Mouse (Mus musculus) testis, adult 2 months (tissue): ENCODE measurements around the gene Acvr2b. TPM values are rescaled to one million over a fixed set of nuclear protein-coding genes. Genes with fewer than 3 reads are reported as not detected.

ENCODE experiments used
- H3K27ac ChIP-seq: fragments of 200-500 bp; 2 replicates; pipeline ENCODE4 v1.5.1; 2012; ENCODE audit warnings: low read depth, low read length; ENCODE audit not compliant: control insufficient read depth, insufficient read depth
- H3K27me3 ChIP-seq: fragments of 200-500 bp; 2 replicates; pipeline ENCODE4 v1.6.1; 2012; ENCODE audit warnings: mild to moderate bottlenecking, low read length, moderate library complexity; ENCODE audit not compliant: control insufficient read depth, insufficient read depth
- H3K36me3 ChIP-seq: fragments of 200-500 bp; 2 replicates; pipeline ENCODE4 v1.6.1; 2012; ENCODE audit warnings: mild to moderate bottlenecking, low read length; ENCODE audit not compliant: control insufficient read depth, insufficient read depth
- H3K4me1 ChIP-seq: fragments of 200-500 bp; 2 replicates; pipeline ENCODE4 v1.6.1; 2012; ENCODE audit warnings: low read length; ENCODE audit not compliant: control insufficient read depth, insufficient read depth
- H3K4me3 ChIP-seq: fragments of 200-500 bp; 2 replicates; pipeline ENCODE4 v1.5.1; 2012; ENCODE audit warnings: low read depth, mild to moderate bottlenecking, low read length, moderate library complexity, mixed read lengths; ENCODE audit not compliant: control insufficient read depth
- CTCF ChIP-seq: fragments of 200-500 bp; IDR thresholded peaks from 2 replicates; pipeline ENCODE4 v1.5.1; 2012; ENCODE audit warnings: low read depth, mild to moderate bottlenecking, inconsistent platforms, low read length, moderate library complexity; ENCODE audit not compliant: control insufficient read depth, insufficient read depth, insufficient replicate concordance
- POLR2A ChIP-seq: fragments of 200-500 bp; IDR thresholded peaks from 2 replicates; pipeline ENCODE4 v1.6.1; 2012; ENCODE audit warnings: low read depth, mild to moderate bottlenecking, inconsistent platforms, low read length, moderate library complexity; ENCODE audit not compliant: control insufficient read depth
- polyA plus RNA-seq: library from polyadenylated mRNA; depleted of rRNA; stranded (reverse); fragments of >200 nt; gene quantifications from 2 replicates; pipeline ENCODE4 v1.2.3, GENCODE M21; 2012

Acvr2b gene
- polyA plus RNA-seq, 1 experiment = 2.3 TPM

DNA sequence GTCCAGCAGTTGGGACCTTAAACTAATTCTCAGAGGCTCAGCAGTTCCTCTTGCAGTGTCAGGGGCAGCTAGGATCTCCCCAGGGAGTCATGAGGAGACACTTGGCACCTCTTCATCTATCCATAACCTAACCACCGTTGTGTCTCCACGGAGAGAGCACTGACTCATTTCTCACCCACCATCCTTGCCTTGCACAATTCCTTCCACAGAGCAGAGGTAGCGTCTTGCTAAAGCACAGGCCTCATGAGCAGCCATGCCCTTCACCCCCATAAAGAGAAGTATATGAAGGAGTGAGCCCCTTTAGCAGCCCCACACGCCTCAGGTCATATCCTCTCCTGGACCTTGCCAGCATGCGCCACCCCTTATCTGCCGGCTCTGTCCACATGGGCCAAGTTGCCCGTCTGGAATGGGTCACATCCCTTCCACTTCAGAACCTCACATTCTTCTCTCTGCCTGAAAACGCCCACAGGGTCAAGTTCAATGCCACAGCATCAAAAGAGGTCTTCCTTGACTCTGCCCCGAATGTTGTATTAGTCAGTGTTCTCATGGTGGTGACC lies 71.8 kb downstream of the Acvr2b start:
- H3K27me3 ChIP-seq = no peaks in the 10 kb centered on the region
- TF ChIP-seq CTCF (no peak), POLR2A (no peak)
- no peak overlapping the region for H3K4me3 ChIP-seq
- no peak overlapping the region for H3K27ac ChIP-seq
- H3K4me1 ChIP-seq = no peaks in the 10 kb centered on the region; the same call in 1 of the 2 replicates
- H3K36me3 ChIP-seq = no peaks in the 10 kb centered on the region

DNA sequence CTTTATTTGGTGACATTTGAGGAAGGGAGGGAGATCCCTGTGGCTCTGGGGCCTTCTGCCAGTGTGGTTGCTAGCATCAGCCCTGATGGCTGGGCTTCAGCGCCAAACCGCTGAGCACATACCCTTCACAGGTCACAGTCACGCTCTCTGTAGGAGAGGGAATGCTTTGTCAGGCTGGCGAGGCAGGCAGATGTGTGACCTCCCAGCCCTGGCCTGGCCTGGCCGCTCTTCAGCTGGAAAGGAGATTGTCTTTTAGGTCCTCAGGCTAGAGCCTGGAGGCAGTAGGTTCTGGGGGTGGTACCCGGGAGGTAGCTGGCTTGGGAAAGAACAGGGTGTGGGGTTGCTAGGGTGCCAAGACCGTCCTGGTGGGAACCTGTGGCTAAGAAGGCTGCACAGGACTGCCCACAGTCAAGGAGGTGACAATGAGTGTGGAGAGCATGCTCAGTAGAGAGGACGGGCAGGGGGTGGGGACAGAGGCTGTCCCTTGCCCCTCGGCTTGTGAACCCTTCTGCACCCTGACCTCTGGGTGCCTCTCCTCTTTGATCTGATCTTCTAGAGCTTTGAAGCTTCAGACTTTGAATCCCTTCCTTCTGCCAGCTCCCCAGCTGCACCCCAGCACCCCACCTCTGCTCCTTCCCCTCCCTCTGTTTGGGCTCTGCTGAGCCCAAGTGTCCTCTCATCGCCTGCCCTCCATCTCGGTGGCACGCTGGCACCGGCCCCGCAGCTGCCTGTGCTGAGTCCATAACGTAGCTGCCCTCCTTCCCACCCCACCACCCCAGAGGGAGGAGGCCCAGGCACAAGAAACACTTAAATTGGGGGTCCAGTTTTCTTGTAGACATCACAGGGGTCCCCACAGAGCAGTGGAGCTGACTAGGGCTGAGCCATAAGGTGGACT lies 73.0 kb downstream of the Acvr2b start:
- H3K4me1 ChIP-seq = no peaks in the 10 kb centered on the region; the same call in 1 of the 2 replicates
- no peak overlapping the region for H3K4me3 ChIP-seq
- no peaks in the 10 kb centered on the region for H3K36me3 ChIP-seq
- H3K27me3 ChIP-seq = no peaks in the 10 kb centered on the region
- no peak for TF ChIP-seq POLR2A
- no peak for TF ChIP-seq CTCF
- no peak overlapping the region for H3K27ac ChIP-seq

DNA sequence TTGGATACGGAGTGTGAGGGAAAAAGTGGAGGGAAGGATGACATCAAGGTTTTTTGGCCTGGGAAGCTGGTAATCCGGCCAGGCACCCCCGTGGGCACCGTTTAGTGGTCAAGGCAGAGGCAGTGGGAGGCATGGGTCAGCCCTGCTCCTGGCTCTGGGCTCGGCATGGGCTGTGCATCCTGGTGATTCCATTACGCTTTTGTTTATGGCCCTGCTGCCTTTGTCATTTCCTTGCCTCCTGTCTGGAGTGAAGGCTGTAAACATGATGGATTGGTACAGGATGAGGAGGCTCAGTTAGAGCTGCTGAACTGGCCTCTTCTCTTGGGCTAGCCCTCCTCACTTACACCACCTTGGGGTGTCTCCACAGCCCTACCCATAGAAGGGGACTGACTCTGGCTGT lies 75.8 kb downstream of the Acvr2b start:
- Histone ChIP-seq H3K4me1 (no peaks in the 10 kb centered on the region; the same call in 1 of the 2 replicates), H3K27ac (no peak overlapping the region)
- no peak for TF ChIP-seq CTCF

DNA sequence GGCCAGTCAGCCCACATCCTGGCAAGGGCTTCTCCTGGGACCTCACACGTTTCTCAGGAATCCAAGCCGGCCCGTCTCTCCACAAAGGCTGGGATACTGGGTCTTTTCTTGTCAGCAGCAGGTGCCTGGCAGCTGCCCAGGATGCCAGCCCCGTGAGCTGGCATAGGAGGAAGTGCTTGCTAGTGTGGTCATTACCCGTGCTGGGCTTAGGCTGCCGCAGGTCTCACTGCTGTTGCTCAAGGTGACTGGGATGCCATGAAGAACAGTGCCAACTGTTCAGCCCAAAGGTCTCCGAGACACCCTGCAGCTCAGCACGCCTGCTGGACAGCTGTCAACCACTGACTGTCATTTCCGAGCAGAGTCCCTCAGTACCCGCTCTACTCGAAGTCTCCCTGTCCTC lies 76.4 kb downstream of the Acvr2b start:
- H3K4me3 ChIP-seq = no peak overlapping the region
- no peaks in the 10 kb centered on the region for H3K27me3 ChIP-seq
- TF ChIP-seq CTCF (no peak), POLR2A (no peak)
- H3K27ac ChIP-seq = no peak overlapping the region
- H3K4me1 ChIP-seq = no peaks in the 10 kb centered on the region; the same call in 1 of the 2 replicates
- no peaks in the 10 kb centered on the region for H3K36me3 ChIP-seq

More for the DNA sequence above, 75.8 kb downstream of the Acvr2b start:
- H3K27me3 ChIP-seq = no peaks in the 10 kb centered on the region
- H3K4me3 ChIP-seq = no peak overlapping the region
- no peaks in the 10 kb centered on the region for H3K36me3 ChIP-seq

DNA sequence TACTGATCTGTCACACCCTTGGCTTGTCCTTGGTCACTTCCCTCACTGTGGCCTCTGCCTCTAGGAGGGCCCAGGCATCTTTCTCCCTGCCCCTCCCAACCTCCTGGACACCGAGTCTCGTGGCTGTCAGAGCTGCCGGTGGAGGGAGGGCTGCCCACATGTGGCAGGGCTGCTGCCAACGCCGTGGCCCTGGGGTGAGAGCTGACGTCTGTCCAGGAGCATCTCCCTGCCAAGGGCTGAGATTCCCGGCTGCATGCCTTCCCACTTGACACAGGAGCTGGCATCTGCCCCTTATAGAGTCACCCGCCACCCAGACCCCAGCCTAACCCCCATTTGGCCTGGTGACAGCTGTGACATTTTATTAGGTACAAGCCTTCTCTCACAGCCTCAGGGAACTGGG lies 77.4 kb downstream of the Acvr2b start:
- TF ChIP-seq CTCF = no peak
- TF ChIP-seq POLR2A = no peak
- Histone ChIP-seq H3K36me3 (no peaks in the 10 kb centered on the region), H3K27me3 (no peaks in the 10 kb centered on the region), H3K4me3 (no peak overlapping the region), H3K27ac (no peak overlapping the region), H3K4me1 (no peaks in the 10 kb centered on the region; the same call in 1 of the 2 replicates)

DNA sequence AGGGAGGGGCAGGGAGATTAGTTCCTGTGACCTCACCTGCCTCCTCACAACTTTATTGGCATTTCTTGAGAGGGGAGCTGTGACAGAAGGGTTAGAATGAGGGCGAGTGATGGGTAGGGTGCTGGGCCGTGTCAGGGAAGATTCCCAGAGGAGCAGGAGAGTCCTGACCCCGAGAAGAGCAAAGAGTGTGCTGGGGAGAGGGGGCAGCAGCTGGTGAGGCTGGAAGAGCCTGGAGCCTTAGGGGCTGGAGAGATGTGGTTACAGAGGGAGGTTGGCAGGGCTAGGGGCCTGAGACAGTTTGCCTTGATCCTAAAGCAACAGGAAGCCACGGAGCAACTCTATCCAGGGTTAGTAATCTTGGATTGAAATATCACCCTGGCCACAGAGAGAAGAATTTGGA lies 79.7 kb downstream of the Acvr2b start:
- no peaks in the 10 kb centered on the region; the same call in 1 of the 2 replicates for H3K4me1 ChIP-seq
- H3K27me3 ChIP-seq = no peaks in the 10 kb centered on the region
- no peak for TF ChIP-seq CTCF
- no peak for TF ChIP-seq POLR2A
- H3K4me3 ChIP-seq = no peak overlapping the region
- H3K36me3 ChIP-seq = no peaks in the 10 kb centered on the region
- H3K27ac ChIP-seq = no peak overlapping the region

DNA sequence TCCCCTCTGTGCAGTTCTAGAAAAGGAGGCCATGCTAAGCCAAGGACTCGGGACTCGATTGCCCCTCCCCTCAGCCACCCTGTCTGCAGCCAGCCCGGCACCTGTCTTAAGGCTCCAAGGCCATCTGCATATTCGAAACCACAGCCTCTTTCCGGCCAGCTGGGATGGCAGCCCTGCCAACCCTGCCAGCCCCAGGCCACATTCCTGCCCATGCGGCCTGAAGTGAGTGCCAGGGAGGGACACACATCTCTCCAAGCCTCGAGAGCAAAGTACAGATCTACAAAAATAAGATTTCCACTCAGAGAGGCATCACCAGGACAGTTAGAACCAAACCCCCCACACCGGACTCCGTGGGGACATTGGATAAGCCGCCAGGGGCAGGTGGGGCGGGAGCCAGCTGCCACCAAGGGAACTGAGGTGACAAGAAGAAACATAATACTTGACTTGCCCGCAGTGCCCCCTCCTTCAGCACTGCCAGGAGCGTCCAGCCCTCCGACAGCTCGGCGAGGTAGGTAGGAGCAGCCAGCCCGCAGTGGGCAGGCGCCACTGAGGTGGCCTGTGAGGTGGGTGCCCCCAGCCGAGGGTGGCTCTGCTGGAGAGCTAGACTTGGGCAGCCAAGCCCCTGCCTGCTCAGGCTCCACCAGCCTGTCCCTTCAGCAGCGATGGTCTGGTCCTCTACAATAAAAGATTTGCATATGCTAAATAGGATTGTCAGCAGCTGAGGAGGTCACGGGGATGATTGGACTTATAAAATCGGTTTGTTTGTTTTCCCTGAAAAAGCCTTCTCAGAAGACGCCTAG lies 81.8 kb downstream of the Acvr2b start:
- no peaks in the 10 kb centered on the region for H3K27me3 ChIP-seq
- no peak overlapping the region for H3K27ac ChIP-seq
- H3K36me3 ChIP-seq = no peaks in the 10 kb centered on the region
- no peak overlapping the region for H3K4me3 ChIP-seq
- TF ChIP-seq POLR2A = no peak
- TF ChIP-seq CTCF = no peak
- H3K4me1 ChIP-seq = no peaks in the 10 kb centered on the region
